Mouse (Mus musculus): Measurements from ENCODE around the gene 2310011J03Rik.

Gene 2310011J03Rik

DNA sequence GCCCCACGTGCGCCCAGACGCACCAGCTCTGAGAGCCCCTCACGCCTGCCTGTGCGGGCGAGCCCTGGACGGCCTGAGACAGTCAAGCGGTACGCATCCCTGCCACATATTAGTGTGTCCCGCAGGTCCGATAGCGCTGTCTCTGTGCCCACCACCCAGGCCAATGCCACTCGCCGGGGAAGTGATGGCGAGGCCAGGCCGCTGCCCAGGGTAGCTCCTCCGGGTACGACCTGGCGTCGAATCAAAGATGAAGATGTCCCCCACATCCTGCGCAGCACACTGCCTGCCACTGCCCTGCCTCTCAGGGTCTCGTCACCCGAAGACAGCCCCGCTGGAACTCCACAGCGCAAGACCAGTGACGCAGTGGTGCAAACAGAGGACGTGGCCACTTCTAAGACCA, 5.0 kb downstream of the 2310011J03Rik start:
- no peak for DNase-seq (ENCODE audit: low spot score)

DNA sequence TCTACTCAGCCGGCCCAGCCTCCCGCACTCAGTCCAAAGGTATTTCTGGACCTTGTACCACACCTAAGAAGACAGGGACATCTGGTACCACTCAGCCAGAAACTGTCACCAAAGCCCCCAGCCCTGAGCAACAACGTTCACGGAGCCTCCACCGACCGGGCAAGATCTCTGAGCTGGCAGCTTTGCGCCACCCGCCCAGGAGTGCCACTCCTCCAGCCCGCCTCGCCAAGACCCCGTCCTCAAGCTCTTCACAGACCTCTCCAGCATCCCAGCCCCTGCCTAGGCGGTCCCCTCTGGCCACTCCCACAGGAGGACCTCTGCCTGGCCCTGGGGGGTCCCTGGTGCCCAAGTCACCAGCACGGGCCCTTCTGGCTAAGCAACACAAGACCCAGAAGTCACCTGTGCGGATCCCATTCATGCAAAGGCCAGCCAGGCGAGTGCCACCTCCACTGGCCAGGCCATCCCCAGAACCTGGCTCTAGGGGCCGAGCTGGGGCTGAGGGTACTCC, 5.8 kb downstream of the 2310011J03Rik start:
- DNase-seq (ENCODE audit: low spot score) = no peak

DNA sequence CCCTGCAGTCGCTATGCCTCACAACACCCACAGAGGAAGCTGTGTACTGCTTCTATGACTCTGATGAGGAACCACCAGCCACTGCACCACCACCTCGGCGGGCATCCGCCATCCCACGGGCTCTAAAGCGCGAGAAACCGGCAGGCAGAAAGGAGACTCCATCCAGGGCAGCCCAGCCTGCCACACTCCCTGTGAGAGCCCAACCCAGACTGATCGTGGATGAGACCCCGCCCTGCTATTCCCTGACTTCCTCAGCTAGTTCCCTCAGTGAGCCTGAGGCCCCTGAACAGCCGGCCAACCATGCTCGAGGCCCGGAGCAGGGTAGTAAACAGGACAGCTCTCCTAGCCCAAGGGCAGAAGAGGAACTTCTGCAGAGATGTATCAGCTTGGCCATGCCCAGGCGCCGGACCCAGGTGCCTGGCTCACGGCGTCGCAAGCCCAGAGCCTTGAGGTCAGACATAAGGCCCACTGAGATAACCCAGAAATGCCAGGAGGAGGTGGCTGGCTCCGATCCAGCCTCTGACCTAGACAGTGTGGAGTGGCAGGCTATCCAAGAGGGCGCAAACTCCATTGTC, 6.6 kb downstream of the 2310011J03Rik start:
- DNase-seq (ENCODE audit: low spot score) = no peak

DNA sequence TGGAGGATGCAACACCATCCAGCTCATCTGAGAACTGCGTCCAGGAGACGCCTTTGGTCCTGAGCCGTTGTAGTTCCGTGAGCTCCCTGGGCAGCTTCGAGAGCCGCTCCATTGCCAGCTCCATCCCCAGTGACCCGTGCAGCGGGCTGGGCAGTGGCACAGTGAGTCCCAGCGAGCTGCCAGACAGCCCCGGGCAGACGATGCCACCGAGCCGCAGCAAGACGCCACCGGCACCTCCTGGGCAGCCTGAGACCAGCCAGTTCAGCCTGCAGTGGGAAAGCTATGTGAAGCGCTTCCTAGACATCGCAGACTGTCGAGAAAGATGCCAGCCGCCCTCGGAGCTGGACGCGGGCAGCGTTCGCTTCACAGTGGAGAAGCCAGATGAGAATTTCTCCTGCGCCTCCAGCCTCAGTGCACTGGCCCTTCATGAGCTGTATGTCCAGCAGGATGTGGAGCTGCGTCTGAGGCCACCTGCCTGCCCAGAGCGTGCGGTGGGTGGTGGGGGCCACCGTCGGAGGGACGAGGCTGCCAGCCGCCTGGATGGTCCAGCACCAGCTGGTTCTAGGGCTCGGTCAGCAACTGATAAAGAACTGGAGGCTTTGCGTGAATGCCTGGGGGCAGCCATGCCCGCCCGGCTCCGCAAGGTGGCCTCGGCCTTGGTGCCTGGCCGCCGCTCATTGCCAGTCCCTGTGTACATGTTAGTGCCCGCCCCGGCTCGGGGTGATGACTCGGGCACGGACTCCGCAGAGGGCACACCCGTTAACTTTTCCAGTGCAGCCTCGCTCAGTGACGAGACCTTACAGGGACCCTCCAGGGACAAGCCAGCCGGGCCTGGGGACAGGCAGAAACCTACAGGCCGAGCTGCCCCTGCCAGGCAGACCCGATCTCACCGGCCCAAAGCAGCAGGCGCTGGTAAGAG, 7.5 kb downstream of the 2310011J03Rik start:
- no peak for DNase-seq (ENCODE audit: low spot score)

DNA sequence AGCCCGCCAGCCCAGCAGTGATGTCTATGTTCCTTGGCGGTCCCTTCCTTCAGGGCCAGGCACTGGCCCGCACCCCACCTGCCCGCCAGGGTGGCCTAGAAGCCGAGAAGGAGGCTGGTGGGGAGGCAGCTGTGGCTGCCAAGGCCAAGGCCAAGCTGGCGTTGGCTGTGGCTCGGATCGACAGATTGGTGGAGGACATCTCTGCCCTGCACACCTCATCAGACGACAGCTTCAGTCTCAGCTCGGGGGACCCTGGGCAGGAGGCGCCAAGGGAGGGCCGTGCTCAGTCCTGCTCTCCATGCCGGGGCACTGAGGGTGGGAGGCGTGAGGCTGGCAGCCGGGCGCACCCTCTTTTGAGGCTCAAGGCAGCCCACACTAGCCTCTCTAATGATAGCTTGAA, 8.8 kb downstream of the 2310011J03Rik start:
- no peak for DNase-seq (ENCODE audit: low spot score)

DNA sequence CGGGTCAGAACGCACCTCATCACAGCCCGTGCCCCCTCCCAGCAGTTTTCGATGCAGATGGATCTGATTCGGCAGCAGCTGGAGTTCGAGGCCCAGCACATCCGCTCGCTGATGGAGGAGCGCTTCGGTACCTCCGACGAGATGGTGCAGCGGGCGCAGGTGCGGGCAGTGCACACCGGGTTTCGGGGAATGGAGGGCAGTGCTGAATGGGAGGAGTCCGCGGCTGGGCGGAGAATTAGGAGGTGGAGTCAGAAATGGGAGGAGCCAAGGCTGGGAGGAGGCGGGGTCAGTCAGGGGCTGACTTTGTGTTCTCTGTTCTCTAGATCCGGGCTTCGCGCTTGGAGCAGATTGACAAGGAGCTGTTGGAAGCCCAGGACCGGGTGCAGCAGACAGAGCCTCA, 15.5 kb downstream of the 2310011J03Rik start:
- no peak for DNase-seq (ENCODE audit: low spot score)

DNA sequence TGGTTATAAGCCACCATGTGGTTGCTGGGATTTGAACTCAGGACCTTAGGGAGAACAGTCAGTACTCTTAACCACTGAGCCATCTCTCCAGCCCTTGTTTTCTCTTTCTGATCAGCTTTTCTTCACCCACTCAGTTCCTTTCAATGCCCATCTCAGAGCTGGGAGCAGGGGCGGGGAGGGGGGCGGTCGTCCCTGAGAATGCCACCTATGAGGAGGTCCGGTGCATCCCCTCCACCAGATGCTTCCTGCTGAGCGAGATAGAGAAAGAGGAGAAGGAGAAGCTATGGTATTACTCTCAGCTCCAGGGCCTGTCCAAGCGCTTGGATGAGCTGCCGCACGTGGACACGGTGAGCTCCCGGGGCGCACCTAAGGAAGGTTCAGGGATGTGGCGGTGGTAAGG, 15.9 kb downstream of the 2310011J03Rik start:
- DNase-seq (ENCODE audit: low spot score) = no peak

DNA sequence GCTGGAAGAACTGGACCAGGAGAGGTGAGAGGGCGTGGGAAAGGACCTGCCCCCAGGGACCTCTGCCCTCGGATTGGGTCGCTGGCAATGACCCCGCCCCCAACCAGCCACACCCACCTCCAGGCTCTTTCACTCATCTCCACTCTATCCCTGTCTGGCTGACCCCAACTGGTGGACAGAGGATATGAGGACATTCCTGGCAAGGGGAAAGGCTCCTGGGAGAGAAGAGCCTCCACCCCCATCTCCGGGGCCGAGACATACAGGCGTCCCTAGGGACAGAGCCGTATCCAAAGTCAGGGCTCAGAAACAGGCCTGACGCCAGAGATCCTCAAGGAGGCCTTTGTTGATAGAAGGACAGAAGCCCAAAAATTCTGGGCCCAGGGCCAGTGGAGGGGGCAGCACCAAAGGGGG, 17.9 kb downstream of the 2310011J03Rik start:
- no peak for DNase-seq (ENCODE audit: low spot score)

DNA sequence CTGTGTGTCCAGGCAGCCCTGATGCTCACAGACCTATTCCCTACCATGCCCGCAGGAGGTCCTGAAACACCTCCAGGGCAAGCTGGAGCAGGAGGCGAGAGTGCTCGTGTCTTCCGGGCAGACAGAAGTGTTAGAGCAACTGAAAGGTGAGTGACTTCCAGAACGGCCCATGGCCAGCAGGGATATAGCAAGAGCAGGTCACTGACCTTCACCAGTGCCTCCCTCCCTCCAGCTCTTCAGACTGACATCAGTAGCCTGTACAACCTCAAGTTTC, 18.3 kb downstream of the 2310011J03Rik start:
- DNase-seq (ENCODE audit: low spot score) = no peak

DNA sequence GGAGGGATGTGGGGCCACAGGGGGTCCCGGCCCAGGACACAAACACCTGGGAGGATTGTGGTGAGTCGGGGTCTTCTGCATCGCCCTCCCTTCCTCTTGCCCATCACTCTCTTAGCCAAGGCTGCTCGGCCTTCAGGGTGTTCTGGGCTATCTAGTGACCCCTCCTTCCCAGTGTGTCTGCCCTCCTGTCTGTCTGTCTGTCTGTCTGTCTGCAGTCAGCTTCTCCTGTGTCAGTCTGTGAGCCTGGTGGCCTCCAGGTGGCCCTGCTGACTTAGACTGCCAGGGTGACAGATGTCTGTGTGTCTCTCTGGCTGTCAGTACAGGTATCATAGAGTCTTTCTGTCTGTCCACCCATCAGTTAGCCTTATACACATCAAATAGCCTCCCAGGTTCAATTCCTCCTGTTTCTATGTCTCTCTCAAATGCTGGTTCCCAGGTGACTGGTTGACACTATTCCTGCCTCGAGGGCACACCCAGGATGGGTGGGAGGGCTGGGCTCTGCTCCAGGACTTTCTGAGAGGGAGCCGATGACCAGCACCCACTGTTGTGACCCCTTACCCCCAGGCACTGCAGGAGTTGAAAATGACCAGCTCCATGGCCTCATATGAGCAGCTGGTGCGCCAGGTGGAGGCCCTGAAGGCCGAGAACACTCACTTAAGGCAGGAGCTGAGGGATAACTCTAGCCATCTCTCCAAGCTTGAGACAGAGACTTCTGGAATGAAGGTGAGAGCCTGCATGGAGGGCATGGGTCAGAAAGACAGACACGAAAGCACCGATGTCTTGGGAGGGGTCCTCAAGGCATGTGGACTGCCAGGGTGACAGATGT, 18.9 kb downstream of the 2310011J03Rik start:
- DNase-seq (ENCODE audit: low spot score) = no peak

DNA sequence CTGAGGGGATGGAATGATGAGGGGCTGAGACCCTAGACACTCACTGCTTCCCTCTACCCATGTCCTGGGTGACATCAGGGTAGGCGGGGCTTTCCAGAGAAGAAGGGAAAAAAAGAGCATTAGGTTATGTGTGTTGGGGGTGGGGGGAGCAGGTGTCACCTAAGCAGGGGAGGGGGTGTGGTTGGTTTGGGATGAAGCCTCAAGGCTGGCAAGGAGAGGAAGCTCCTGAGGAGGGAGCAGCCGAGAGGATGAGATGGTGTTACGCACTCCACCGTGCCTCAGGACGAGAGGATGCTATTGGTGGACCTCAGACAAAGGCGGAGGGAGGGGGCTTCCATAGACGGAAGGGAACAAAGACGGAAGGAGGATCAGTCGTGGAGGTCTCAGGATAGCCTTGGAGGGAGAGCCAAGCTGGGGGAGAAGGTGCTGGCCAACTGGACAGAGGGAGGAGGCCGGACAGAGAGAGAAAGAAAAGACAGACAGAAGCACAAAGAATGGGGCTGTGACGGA, 19.6 kb downstream of the 2310011J03Rik start:
- DNase-seq (ENCODE audit: low spot score) = no peak

DNA sequence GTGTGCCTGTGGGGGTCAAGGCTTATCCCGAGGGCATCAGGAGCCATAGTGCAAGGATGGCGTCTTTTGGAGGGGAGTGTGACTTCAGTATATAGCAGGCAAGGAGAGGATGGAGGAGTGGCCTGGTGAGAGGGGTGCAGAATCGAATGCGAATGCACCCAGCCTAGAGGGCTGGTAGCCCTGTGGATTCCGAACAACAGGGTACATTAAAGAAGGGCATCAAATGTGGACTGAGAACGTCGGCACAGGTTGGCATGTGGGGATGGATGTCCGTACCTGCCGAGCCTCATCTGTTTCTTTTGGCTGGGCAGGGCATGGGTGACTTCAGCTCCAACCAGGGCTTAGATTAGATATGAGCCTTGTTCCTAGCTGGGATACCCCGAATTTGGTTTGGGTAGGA, 20.5 kb downstream of the 2310011J03Rik start:
- DNase-seq (ENCODE audit: low spot score) = no peak

DNA sequence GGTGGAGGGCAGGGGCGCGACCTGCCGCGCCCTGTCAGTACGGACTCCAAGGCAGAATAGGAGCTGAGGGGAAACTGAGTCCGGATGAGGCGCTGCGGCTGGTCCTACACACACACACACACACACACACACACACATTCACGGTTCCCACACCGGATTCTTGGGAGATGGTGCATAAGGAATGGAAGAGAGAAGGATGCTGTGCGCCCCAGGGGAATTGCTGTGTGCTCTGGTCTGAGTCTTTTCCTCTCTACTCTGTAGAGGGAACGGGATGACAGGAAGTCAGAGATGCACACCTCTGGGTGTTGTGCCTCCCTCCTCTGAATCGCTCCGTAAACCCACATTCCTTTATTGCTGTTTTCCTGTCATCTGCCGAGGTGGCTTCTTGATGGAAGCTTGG, 21.0 kb downstream of the 2310011J03Rik start:
- DNase-seq (ENCODE audit: low spot score) = no peak

DNA sequence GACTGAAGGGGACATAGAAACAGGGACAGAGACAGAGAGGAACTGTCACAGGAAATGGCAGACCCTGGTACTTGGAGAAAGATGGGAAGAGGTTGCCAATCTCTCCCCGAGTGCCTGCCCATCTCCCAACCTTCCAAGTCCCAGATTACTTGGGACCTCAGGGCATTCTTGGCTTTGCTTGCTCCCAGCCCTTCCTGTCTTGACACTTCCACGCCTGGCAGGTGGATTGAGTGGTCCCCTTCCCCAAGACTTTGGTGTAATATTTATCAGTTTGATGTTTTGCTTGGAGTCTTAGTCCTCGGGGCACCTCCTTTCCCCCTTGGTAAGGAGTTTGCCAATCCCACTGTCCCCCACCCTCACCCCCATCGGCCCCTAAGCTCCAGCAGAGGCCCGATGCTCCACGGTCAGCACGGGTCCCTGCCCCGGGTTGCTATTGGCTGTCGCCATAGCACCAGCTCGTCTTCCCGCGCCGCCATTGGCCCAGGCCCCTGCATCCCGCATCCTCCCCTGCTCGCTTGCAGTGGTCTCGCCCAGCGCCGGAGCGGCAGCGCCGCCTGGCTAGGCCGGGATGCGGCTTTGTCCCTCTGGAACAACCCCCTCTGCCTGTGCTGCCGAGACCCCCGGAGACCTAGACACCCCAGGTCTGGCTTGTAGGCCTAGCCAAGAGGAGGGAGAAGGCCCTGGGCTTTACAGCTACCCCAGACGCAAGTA, 21.6 kb downstream of the 2310011J03Rik start:
- no peak for DNase-seq (ENCODE audit: low spot score)

DNA sequence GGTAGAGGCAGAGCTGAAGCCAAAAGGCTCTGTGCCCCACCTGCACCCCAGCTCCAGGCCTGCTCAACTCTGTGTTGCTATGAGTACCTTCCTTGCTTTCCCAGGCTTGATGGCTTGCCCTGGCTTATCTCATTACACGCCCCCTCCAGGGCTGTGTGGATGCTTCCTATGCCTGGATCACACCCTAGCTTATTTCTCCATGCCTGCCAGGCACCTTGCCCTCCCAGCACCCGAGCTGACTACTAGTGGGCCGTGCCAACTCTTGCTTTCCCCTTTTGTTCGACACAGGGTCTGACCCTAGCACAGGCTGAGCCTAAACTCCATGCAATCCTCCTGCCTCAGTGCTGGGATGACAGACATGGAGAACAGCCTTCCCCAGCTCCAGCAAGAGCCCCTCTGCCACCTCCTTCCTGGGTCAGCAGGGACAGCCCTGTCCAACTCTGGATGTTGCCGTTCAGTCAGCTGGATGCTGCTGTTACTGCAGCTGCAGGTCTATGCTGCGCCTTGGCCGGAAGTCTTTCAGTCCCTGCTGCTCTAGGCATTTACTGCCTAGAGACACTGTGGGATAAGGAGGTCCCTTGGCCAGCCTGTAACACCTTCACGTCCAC, 22.7 kb downstream of the 2310011J03Rik start:
- no peak for DNase-seq (ENCODE audit: low spot score)

DNA sequence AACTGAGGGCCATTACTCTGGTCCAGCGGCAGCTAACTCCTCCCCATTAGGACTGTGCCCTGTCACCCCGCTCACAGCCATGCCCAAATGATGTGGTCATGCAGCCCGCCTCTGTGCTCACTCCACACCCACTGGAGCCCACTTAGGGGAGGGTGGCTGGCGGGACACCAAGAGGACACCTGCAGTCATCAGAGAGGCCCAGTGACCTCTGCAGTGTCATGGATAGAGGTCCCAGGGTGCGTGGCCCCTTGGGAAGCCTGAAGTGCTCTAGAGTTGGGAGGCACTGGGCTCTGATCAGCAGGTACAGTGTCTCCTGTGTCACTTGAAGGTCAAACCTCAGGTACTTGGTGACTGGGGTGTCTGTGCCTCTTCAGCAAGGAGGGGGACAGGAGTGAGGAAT, 23.5 kb downstream of the 2310011J03Rik start:
- DNase-seq (ENCODE audit: low spot score) = no peak

DNA sequence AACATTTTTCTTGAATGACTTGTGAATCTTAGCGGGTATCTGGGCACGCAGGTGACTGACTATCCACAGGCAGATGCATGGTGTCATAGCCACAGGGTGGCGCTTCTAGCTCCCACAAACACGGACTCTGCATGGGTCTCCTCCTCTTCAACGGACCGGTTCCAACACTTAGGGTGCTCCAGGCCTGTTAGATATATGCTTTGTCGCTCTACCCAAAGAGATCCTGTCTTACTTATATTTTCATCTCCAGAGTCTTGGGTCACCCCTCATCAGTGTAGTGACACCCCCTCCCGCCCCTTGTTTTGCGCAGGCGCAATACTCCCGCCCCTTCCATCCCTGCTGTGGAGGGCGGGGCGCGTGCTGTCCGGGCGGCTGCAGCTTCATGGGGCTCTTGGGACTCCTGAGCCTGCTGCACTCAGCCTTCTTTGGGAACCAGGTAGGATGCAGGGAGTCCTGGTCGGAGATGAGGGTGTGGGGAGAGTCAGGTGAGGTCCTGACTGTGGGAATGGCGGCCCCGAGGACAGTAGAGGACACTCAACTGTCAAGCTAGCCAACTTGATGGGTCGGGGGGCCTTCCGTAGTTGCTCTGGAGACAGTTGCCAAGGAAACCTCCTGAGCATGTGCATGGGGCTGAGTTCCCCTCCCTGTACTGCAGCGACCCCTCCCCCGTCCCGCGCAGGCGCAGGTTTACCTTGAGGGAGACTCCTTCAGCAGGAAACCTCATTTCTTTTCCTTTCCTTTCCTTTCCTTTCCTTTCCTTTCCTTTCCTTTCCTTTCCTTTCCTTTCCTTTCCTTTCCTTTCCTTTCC, 24.5 kb downstream of the 2310011J03Rik start, which contains the start of gene Apc2:
Gene Apc2 (plus strand): TSS at position 360 of the 808 bp plus-strand sequence.
- peak; percentile 47 for DNase-seq (ENCODE audit: low spot score)

DNA sequence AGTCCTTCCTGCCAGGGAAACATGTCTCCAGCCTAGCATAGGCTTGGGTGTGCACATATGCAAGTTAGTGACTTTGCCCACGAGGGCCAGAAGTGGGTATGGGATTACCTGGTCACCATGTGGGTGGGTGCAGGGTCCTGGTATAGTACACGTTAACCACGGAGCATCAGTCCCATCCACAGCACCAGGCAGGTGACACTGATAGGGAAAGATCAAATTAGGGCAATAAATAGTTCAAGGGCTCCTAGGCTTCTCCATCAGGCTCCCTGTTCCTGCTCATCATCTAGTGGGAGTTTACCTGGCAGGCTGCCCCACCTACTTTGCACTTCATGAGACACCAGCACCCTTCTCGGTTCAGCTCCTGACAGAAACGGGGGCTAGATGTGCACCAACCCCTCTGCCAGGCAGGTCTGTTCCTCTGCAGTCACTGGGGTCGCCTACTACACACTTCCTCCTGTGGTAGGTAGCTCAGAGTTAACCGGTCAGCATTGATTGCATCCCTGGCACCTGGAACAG, 25.5 kb downstream of the 2310011J03Rik start:
- DNase-seq (ENCODE audit: low spot score) = no peak

DNA sequence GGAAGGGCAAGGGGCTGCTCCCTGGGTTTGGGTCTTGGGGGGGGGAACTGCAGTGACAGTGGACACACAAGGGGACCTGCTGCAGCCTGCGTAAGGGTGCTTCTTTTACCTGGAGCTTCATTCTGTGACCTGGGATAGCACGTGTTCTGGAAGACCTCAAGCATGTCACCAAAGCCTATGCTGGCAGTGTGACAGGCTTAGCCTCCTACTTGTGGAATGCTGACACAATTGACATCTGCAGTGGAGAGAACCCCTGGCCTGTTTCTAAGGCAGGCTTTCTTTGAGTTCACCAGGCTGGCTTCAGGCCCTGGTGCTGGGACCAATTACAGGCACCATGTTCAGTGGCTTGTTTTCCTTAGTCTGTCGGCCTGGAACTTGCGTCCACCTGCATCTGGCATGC, 26.0 kb downstream of the 2310011J03Rik start:
- no peak for DNase-seq (ENCODE audit: low spot score)

DNA sequence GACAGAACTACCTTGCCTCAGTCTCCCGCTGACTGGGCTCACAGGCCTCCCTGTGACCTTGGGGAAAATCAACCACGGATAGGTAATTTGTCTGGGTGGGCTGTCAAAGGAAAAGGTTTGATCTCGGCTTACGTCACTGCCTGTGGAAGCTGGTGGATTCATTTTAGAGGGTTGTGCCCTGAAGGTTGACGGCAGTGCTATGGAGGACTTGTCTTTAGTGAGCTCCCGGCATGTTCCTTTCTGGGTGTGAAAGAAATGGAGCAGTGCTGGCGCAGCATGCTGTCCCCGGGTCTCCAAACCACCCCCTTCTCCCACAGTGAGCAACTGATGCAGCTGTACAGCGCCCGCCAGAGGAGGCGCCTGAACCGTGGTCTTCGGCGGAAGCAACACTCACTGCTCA, 27.0 kb downstream of the 2310011J03Rik start:
- no peak for DNase-seq (ENCODE audit: low spot score)
